In the genomic region with DNA sequence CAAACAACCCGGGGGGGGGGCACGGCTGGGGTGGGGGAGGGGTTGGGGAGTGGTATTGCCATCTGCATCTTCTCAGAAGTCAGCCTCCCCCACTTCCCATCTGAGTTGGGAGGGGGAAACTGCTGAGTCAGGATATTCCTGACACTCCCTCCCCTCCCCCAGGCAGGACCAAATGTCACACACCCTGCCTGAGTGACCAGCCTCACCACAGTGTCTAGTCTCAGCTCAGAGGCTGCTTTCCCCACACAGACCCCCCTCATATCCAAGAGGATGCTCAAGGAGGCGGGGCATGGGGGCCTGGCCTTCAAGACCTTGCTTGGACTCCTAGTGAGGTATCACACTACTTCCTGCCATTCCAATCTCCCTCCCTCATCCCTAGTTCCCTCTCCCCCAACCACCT, we compare ENCODE assay signal across 21 mouse cellular contexts. TPM values are rescaled to one million over a fixed set of nuclear protein-coding genes. Genes with fewer than 3 reads are reported as not detected.
DNase-seq lines count a peak whose midpoint lies in the region; ATAC-seq and TF ChIP-seq lines count a peak whose summit lies in the region.
"Had no signal": no experiment of that assay in that cellular context is flagged by ENCODE, and none has a peak within 500 bp of the region (broad histone marks: within the 10 kb centered on the region; RNA-seq: fewer than 3 reads in every experiment).

No protein-coding gene starts in this region.

- H3K4me2 ChIP-seq in forebrain, embryonic 15.5 days (replicated peaks) = no peak overlapping the region
- H3K4me2 ChIP-seq in kidney, postnatal 0 days (ENCODE audit: low read length) = no peak overlapping the region
- H3K4me2 ChIP-seq: hindbrain, embryonic 14.5 days; midbrain, embryonic 11.5 days; neural tube, embryonic 13.5 days had no signal

- H3K27ac ChIP-seq in forebrain, embryonic 10.5 days = 0 out of 2 replicates have a peak overlapping the region, but pooled peaks have one; percentile 21
- H3K27ac ChIP-seq in forebrain, embryonic 15.5 days (replicated peaks) = no peak overlapping the region
- H3K27ac ChIP-seq in kidney, postnatal 0 days = no peak overlapping the region
- H3K27ac ChIP-seq: heart, adult 2 months; hindbrain, embryonic 14.5 days; neural tube, embryonic 13.5 days had no signal

- ATAC-seq in forebrain, embryonic 15.5 days (replicated peaks) = no peak
- ATAC-seq in kidney, postnatal 0 days (replicated peaks; ENCODE audit: low FRiP score, low read depth) = 0 out of 2 replicates have a peak, but pooled peaks have one; percentile 59
- no peak for ATAC-seq in megakaryocyte, adult 5-6 weeks (ENCODE audit: poor library complexity, severe bottlenecking)
- 0 out of 2 replicates have a peak, but pooled peaks have one; percentile 4 for ATAC-seq in neutrophil, adult 5-6 weeks (ENCODE audit: extremely low read depth, insufficient number of reproducible peaks, low FRiP score, poor library complexity, severe bottlenecking)
- ATAC-seq: forebrain, postnatal 0 days had no signal

- DNase-seq in forebrain, embryonic 10.5 days (ENCODE audit: extremely low spot score, low spot score) = no peak
- no peak for DNase-seq in kidney, postnatal 0 days (ENCODE audit: low spot score)
- DNase-seq in kidney, adult 9 months = no peak
- DNase-seq in frontal cortex, postnatal 25 days (ENCODE audit: low spot score in 2 of 2) = no peak
- DNase-seq: adrenal gland, postnatal 10 days; cerebellum, adult 11 months; cerebellum, postnatal 25 days; forebrain, postnatal 0 days; heart, postnatal 10 days; liver, postnatal 0 days; right cerebral cortex, postnatal 4 days; thymus, postnatal 4 days had no signal

- WGBS in forebrain, embryonic 10.5 days = 32% methylated on average over 3 of the region's 3 CpGs
- 30% methylated on average over 3 of the region's 3 CpGs for WGBS in forebrain, embryonic 15.5 days
- 19% methylated on average over 3 of the region's 3 CpGs for WGBS in kidney, postnatal 0 days

- H3K27me3 ChIP-seq in forebrain, embryonic 10.5 days (ENCODE audit: poor library complexity, severe bottlenecking) = no peaks in the 10 kb centered on the region
- no peaks in the 10 kb centered on the region for H3K27me3 ChIP-seq in forebrain, embryonic 15.5 days
- H3K27me3 ChIP-seq in kidney, postnatal 0 days (ENCODE audit: insufficient read depth, low read length) = no peaks in the 10 kb centered on the region
- no peaks in the 10 kb centered on the region for H3K27me3 ChIP-seq in megakaryocyte, embryonic 14.5 days (replicated peaks)
- H3K27me3 ChIP-seq: neural tube, embryonic 13.5 days had no signal

- H3K4me3 ChIP-seq in forebrain, embryonic 10.5 days = no peak overlapping the region
- H3K4me3 ChIP-seq in forebrain, embryonic 15.5 days = no peak overlapping the region
- H3K4me3 ChIP-seq in kidney, postnatal 0 days (replicated peaks; ENCODE audit: low read depth, low read length) = no peak overlapping the region
- H3K4me3 ChIP-seq in megakaryocyte, embryonic 14.5 days (replicated peaks) = peak overlapping the region; percentile 74
- H3K4me3 ChIP-seq: gastrocnemius, adult 2 months; heart, adult 2 months; neural tube, embryonic 13.5 days had no signal

- no peaks in the 10 kb centered on the region for H3K36me3 ChIP-seq in forebrain, embryonic 10.5 days (replicated peaks)
- no peaks in the 10 kb centered on the region for H3K36me3 ChIP-seq in forebrain, embryonic 15.5 days
- no peaks in the 10 kb centered on the region for H3K36me3 ChIP-seq in kidney, postnatal 0 days (ENCODE audit: insufficient read depth, low read length)
- peaks cover 5% of the 10 kb centered on the region for H3K36me3 ChIP-seq in megakaryocyte, embryonic 14.5 days (replicated peaks; ENCODE audit: low read length)
- H3K36me3 ChIP-seq: neural tube, embryonic 13.5 days had no signal

- no peak for TF ChIP-seq CTCF in kidney, postnatal 0 days (IDR thresholded peaks at IDR 0.05; ENCODE audit: low read depth)

- H3K9ac ChIP-seq in forebrain, embryonic 15.5 days (replicated peaks) = no peak overlapping the region
- H3K9ac ChIP-seq in kidney, postnatal 0 days (ENCODE audit: low read depth, low read length) = no peak overlapping the region
- H3K9ac ChIP-seq: forebrain, postnatal 0 days; hindbrain, embryonic 14.5 days; liver, postnatal 0 days; neural tube, embryonic 13.5 days had no signal

- peaks cover 6% of the 10 kb centered on the region; the same call in 1 of the 2 replicates for H3K9me3 ChIP-seq in forebrain, embryonic 10.5 days
- H3K9me3 ChIP-seq in forebrain, embryonic 15.5 days = no peaks in the 10 kb centered on the region
- no peaks in the 10 kb centered on the region for H3K9me3 ChIP-seq in kidney, postnatal 0 days (replicated peaks; ENCODE audit: low read length)
- peaks cover 6% of the 10 kb centered on the region; the same call in 1 of the 2 replicates for H3K9me3 ChIP-seq in megakaryocyte, embryonic 14.5 days
- H3K9me3 ChIP-seq: neural tube, embryonic 13.5 days had no signal

- peaks cover 25% of the 10 kb centered on the region for H3K4me1 ChIP-seq in forebrain, embryonic 10.5 days
- no peaks in the 10 kb centered on the region for H3K4me1 ChIP-seq in forebrain, embryonic 15.5 days
- peaks cover 7% of the 10 kb centered on the region; the same call in 1 of the 2 replicates for H3K4me1 ChIP-seq in kidney, postnatal 0 days (replicated peaks; ENCODE audit: insufficient read depth, low read length)
- H3K4me1 ChIP-seq in megakaryocyte, embryonic 14.5 days = peaks cover 74% of the 10 kb centered on the region
- H3K4me1 ChIP-seq: neural tube, embryonic 13.5 days had no signal

RNA-seq across cellular contexts. Expression of a gene that starts 20.0 kb away (rescaled TPM):
- 2.4 and 2.5 TPM in 2 replicates for polyA plus RNA-seq in forebrain, embryonic 10.5 days (2016; fragmentation: Nextera tagmentation; extraction: Ambion mirVana)
- polyA plus RNA-seq in forebrain, embryonic 15.5 days (2015; fragmentation: Nextera tagmentation; extraction: Ambion mirVana) = 3.1 and 3.6 TPM in 2 replicates
- 6.3 TPM in 2 replicates for polyA plus RNA-seq in kidney, postnatal 0 days (2015; fragmentation: Nextera tagmentation; extraction: Ambion mirVana)
- polyA plus RNA-seq in megakaryocyte, embryonic 14.5 days (2012; ENCODE audit: insufficient read depth, low replicate concordance) = 48.1 and 103 TPM in 2 replicates
- 5.6 and 9.1 TPM in 2 replicates for total RNA-seq in megakaryocyte, adult 5-6 weeks (2015)
- total RNA-seq in megakaryocyte, adult 5-6 weeks (2017) = 4.8 and 11.4 TPM in 2 replicates
- total RNA-seq in neutrophil, adult 5-6 weeks (2017) = 19.5 and 23.0 TPM in 2 replicates

RNA-seq across cellular contexts. Expression of a gene that starts 58.6 kb away (rescaled TPM):
- 152 and 154 TPM in 2 replicates for polyA plus RNA-seq in forebrain, embryonic 10.5 days (2016; fragmentation: Nextera tagmentation; extraction: Ambion mirVana)
- polyA plus RNA-seq in forebrain, embryonic 15.5 days (2015; fragmentation: Nextera tagmentation; extraction: Ambion mirVana) = 129 and 134 TPM in 2 replicates
- 171 and 188 TPM in 2 replicates for polyA plus RNA-seq in kidney, postnatal 0 days (2015; fragmentation: Nextera tagmentation; extraction: Ambion mirVana)
- 33.8 and 77.2 TPM in 2 replicates for polyA plus RNA-seq in megakaryocyte, embryonic 14.5 days (2012; ENCODE audit: insufficient read depth, low replicate concordance)
- total RNA-seq in megakaryocyte, adult 5-6 weeks (2015) = 35.5 and 46.1 TPM in 2 replicates
- 28.7 and 39.4 TPM in 2 replicates for total RNA-seq in megakaryocyte, adult 5-6 weeks (2017)
- 20.1 and 23.6 TPM in 2 replicates for total RNA-seq in neutrophil, adult 5-6 weeks (2017)

Comparison
In these comparisons a context has a peak if more than half of its experiments do, and no peak if none do; other contexts are left out.
1. ATAC-seq: peak in kidney, postnatal 0 days (single experiment) and neutrophil, adult 5-6 weeks (single experiment); none in forebrain, embryonic 15.5 days (single experiment) and megakaryocyte, adult 5-6 weeks (single experiment).